Comparison of ENCODE assay signal across 8 mouse cellular contexts in the genomic region with DNA sequence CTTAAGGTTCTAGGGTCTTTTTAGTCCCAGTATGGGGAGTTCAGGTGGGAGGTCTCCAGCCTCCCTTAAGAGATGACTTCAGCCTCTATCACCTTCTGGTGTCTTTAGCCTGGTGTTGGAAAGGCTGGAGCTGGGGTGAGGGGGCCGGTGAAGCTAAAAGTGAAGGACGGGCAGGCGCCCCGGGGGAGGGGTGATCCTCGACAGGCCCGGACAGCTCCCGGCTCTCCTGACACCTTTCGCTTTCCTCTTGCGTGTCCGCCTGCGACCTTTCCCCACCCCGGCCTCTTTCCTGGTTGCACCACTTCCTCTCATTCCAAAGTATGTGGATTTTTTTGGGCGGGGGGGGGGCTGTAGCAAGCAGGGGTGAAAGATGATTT. TPM values are rescaled to one million over a fixed set of nuclear protein-coding genes. Genes with fewer than 3 reads are reported as not detected.
A peak's percentile ranks its signal among the peaks of the same experiment; 100 is the strongest.
DNase-seq lines count a peak whose midpoint lies in the region; ATAC-seq lines count a peak whose summit lies in the region.

No protein-coding gene starts in this region.

- peaks cover 16% of the 10 kb centered on the region for H3K4me1 ChIP-seq in hindbrain, embryonic 12.5 days
- peaks cover 17% of the 10 kb centered on the region for H3K4me1 ChIP-seq in midbrain, embryonic 12.5 days

- no peak overlapping the region for H3K27ac ChIP-seq in hindbrain, embryonic 12.5 days
- no peak overlapping the region for H3K27ac ChIP-seq in midbrain, embryonic 12.5 days (replicated peaks)

- WGBS in hindbrain, embryonic 12.5 days: 5% methylated on average over 13 of the region's 13 CpGs
- 5% methylated on average over 13 of the region's 13 CpGs for WGBS in midbrain, embryonic 12.5 days

- ATAC-seq in hindbrain, embryonic 12.5 days (ENCODE audit: low FRiP score): no peak
- ATAC-seq in midbrain, embryonic 12.5 days (ENCODE audit: low FRiP score, low read depth): no peak

- peaks cover 74% of the 10 kb centered on the region for H3K27me3 ChIP-seq in hindbrain, embryonic 12.5 days
- H3K27me3 ChIP-seq in midbrain, embryonic 12.5 days: peaks cover 93% of the 10 kb centered on the region

- H3K4me3 ChIP-seq in hindbrain, embryonic 12.5 days: peak overlapping the region; percentile 49
- H3K4me3 ChIP-seq in midbrain, embryonic 12.5 days: peak overlapping the region; percentile 50

- H3K9ac ChIP-seq in hindbrain, embryonic 12.5 days: no peak overlapping the region
- H3K9ac ChIP-seq in midbrain, embryonic 12.5 days (replicated peaks): 0 out of 2 replicates have a peak overlapping the region, but pooled peaks have one; percentile 31

- peak overlapping the region; percentile 96 for H3K4me2 ChIP-seq in hindbrain, embryonic 12.5 days (replicated peaks)
- H3K4me2 ChIP-seq in midbrain, embryonic 12.5 days (replicated peaks): peak overlapping the region; percentile 86

- DNase-seq in kidney, postnatal 10 days: peak; percentile 46
- DNase-seq in kidney, adult 8-10 months: no peak
- DNase-seq in ZHBTc4 (ENCODE audit: low read depth, low spot score): peak; percentile 80
- no peak for DNase-seq in right cerebral cortex, postnatal 36 days (ENCODE audit: low spot score in 2 of 2)
- no peak for DNase-seq in spleen, postnatal 4 days (ENCODE audit: low spot score in 2 of 2)
- no peak for DNase-seq in thymus, adult 18-20 months

- H3K36me3 ChIP-seq in hindbrain, embryonic 12.5 days: no peaks in the 10 kb centered on the region
- H3K36me3 ChIP-seq in midbrain, embryonic 12.5 days: no peaks in the 10 kb centered on the region

- no peaks in the 10 kb centered on the region for H3K9me3 ChIP-seq in hindbrain, embryonic 12.5 days (replicated peaks)
- no peaks in the 10 kb centered on the region for H3K9me3 ChIP-seq in midbrain, embryonic 12.5 days

RNA-seq across cellular contexts. Expression of gene Lif, which starts 9.8 kb away (rescaled TPM):
- polyA plus RNA-seq in hindbrain, embryonic 12.5 days (2016; fragmentation: Nextera tagmentation; extraction: Ambion mirVana): not detected in 2 replicates
- 0.05 TPM in 1 of 2 replicates, not detected in the other for polyA plus RNA-seq in midbrain, embryonic 12.5 days (2016; fragmentation: Nextera tagmentation; extraction: Ambion mirVana)

RNA-seq across cellular contexts. Expression of gene Osm, which starts 31.0 kb away (rescaled TPM):
- not detected in 2 replicates for polyA plus RNA-seq in hindbrain, embryonic 12.5 days (2016; fragmentation: Nextera tagmentation; extraction: Ambion mirVana)
- not detected in 2 replicates for polyA plus RNA-seq in midbrain, embryonic 12.5 days (2016; fragmentation: Nextera tagmentation; extraction: Ambion mirVana)

RNA-seq across cellular contexts. Expression of gene Castor1, which starts 49.2 kb away (rescaled TPM):
- polyA plus RNA-seq in hindbrain, embryonic 12.5 days (2016; fragmentation: Nextera tagmentation; extraction: Ambion mirVana): 3.1 and 3.6 TPM in 2 replicates
- polyA plus RNA-seq in midbrain, embryonic 12.5 days (2016; fragmentation: Nextera tagmentation; extraction: Ambion mirVana): 2.1 and 2.9 TPM in 2 replicates

Comparison
In these comparisons a context has a peak if more than half of its experiments do, and no peak if none do; other contexts are left out.
1. DNase-seq: peak in kidney, postnatal 10 days (single experiment) and ZHBTc4 (single experiment); none in kidney, adult 8-10 months (0 of 2), right cerebral cortex, postnatal 36 days (0 of 2), spleen, postnatal 4 days (0 of 2) and thymus, adult 18-20 months (0 of 2).